Mouse (Mus musculus) heart, postnatal 0 days (tissue): ENCODE measurements around the gene Tiam1. TPM values are rescaled to one million over a fixed set of nuclear protein-coding genes. Genes with fewer than 3 reads are reported as not detected.

Experiments used
- ATAC-seq: fragments of 200-750 bp; cut with Nextera tagmentation; 2 replicates; pipeline ENCODE4 v1.8.0; 2017; ENCODE audit warnings: low read depth, moderate number of reproducible peaks, moderate library complexity; ENCODE audit not compliant: insufficient read depth
- DNase-seq: peaks from one replicate; pipeline ENCODE4 v3.0.0-alpha.2; 2016; ENCODE audit warnings: low spot score
- H3K27ac ChIP-seq: fragments of 300-500 bp; sonication (generic); 2 replicates; pipeline ENCODE4 v1.5.1; 2014; ENCODE audit warnings: low read depth, mild to moderate bottlenecking
- H3K27me3 ChIP-seq: fragments of 300-500 bp; sonication (generic); 2 replicates; pipeline ENCODE4 v1.6.1; 2014; ENCODE audit warnings: low read length, mixed read lengths; ENCODE audit not compliant: control insufficient read depth, insufficient read depth
- H3K36me3 ChIP-seq: fragments of 300-500 bp; sonication (generic); replicated peaks from 2 replicates; pipeline ENCODE4 v1.6.1; 2014; ENCODE audit warnings: low read length, mixed read lengths; ENCODE audit not compliant: control insufficient read depth, insufficient read depth
- H3K4me1 ChIP-seq: fragments of 300-500 bp; sonication (generic); 2 replicates; pipeline ENCODE4 v1.6.1; 2014; ENCODE audit warnings: antibody characterized with exemption; ENCODE audit not compliant: control insufficient read depth, insufficient read depth
- H3K4me2 ChIP-seq: fragments of 300-500 bp; sonication (generic); 2 replicates; pipeline ENCODE4 v1.6.1; 2014; ENCODE audit warnings: low read depth, mild to moderate bottlenecking, low read length, moderate library complexity
- H3K4me3 ChIP-seq: fragments of 300-500 bp; sonication (generic); 2 replicates; pipeline ENCODE4 v1.5.1; 2014; ENCODE audit warnings: low read depth, low read length
- H3K9ac ChIP-seq: fragments of 300-500 bp; sonication (generic); replicated peaks from 2 replicates; pipeline ENCODE4 v1.6.1; 2014; ENCODE audit warnings: low read depth, low read length, mixed read lengths
- H3K9me3 ChIP-seq: fragments of 300-500 bp; sonication (generic); replicated peaks from 2 replicates; pipeline ENCODE4 v1.6.1; 2016; ENCODE audit warnings: low read length; ENCODE audit not compliant: control insufficient read depth
- CTCF ChIP-seq: IDR thresholded peaks from 2 replicates; pipeline ENCODE4 v1.5.1; 2016; ENCODE audit warnings: antibody characterized with exemption, control low read depth, low read depth
- EP300 ChIP-seq: IDR thresholded peaks from 2 replicates; pipeline ENCODE4 v1.6.1; 2016; ENCODE audit warnings: antibody characterized with exemption, low read depth
- WGBS: fragments of 180-500 bp; shearing (Covaris S2); extraction: QIAGEN DNeasy Blood & Tissue Kit; methylation state at CpG from one replicate; pipeline ENCODE4 v1.1.7; 2014; 5-methylcytosine and 5-hydroxymethylcytosine counted together
- polyA plus RNA-seq: library from polyadenylated mRNA; unstranded; fragments of >200 nt; fragmentation: Nextera tagmentation; extraction: Ambion mirVana; gene quantifications from 2 replicates; pipeline ENCODE4 v1.2.1, GENCODE M21; 2015
- total RNA-seq: library from RNA; depleted of rRNA; stranded (reverse); fragments of >200 nt; gene quantifications from 2 replicates; pipeline ENCODE4 v1.2.3, GENCODE M21; 2014; ENCODE audit warnings: low replicate concordance

The Tiam1 gene
- total and polyA plus RNA-seq, 2 experiments from 2014 or later = 2.6 to 3.6 TPM

GRCm38 (mm10) chr16:89980075-89980744, 163.4 kb downstream of the Tiam1 start:
- Histone ChIP-seq H3K9ac (no peak overlapping the region), H3K27ac (no peak overlapping the region), H3K36me3 (no peaks in the 10 kb centered on the region), H3K4me3 (no peak overlapping the region), H3K4me1 (no peaks in the 10 kb centered on the region), H3K4me2 (no peak overlapping the region), H3K9me3 (no peaks in the 10 kb centered on the region), H3K27me3 (no peaks in the 10 kb centered on the region)
- 76% methylated on average over 11 of the region's 11 CpGs for WGBS
- ATAC-seq (no peak), DNase-seq (no peak)
- TF ChIP-seq EP300 (no peak), CTCF (no peak)

- no peak overlapping the region for H3K9ac ChIP-seq
- TF ChIP-seq EP300 (no peak), CTCF (no peak)
- H3K4me1 ChIP-seq = no peaks in the 10 kb centered on the region
- no peaks in the 10 kb centered on the region for H3K27me3 ChIP-seq
- 87% methylated on average over 9 of the region's 9 CpGs for WGBS
- ATAC-seq (no peak), DNase-seq (no peak)
- H3K4me2 ChIP-seq = no peak overlapping the region
- no peaks in the 10 kb centered on the region for H3K9me3 ChIP-seq
- no peak overlapping the region for H3K27ac ChIP-seq
- H3K36me3 ChIP-seq = no peaks in the 10 kb centered on the region
- H3K4me3 ChIP-seq = no peak overlapping the region
Observed at GRCm38 (mm10) chr16:89975441-89975840, 168.1 kb downstream of the Tiam1 start.

GRCm38 (mm10) chr16:89973814-89974712, 169.5 kb downstream of the Tiam1 start:
- Histone ChIP-seq H3K4me3 (no peak overlapping the region), H3K4me1 (no peaks in the 10 kb centered on the region), H3K9me3 (no peaks in the 10 kb centered on the region), H3K4me2 (no peak overlapping the region), H3K27me3 (no peaks in the 10 kb centered on the region), H3K36me3 (no peaks in the 10 kb centered on the region), H3K9ac (no peak overlapping the region), H3K27ac (no peak overlapping the region)
- no peak for DNase-seq
- 75% methylated on average over 16 of the region's 16 CpGs for WGBS
- no peak for ATAC-seq
- TF ChIP-seq EP300 (no peak), CTCF (no peak)

GRCm38 (mm10) chr16:89972854-89973487, 170.6 kb downstream of the Tiam1 start:
- no peaks in the 10 kb centered on the region for H3K9me3 ChIP-seq
- H3K4me1 ChIP-seq = no peaks in the 10 kb centered on the region
- ATAC-seq = no peak
- no peaks in the 10 kb centered on the region for H3K36me3 ChIP-seq
- H3K27me3 ChIP-seq = no peaks in the 10 kb centered on the region
- no peak overlapping the region for H3K9ac ChIP-seq
- H3K27ac ChIP-seq = no peak overlapping the region
- no peak for DNase-seq
- TF ChIP-seq CTCF (no peak), EP300 (no peak)
- WGBS = 84% methylated on average over 15 of the region's 15 CpGs
- no peak overlapping the region for H3K4me3 ChIP-seq
- H3K4me2 ChIP-seq = no peak overlapping the region

GRCm38 (mm10) chr16:89972018-89972417, 171.6 kb downstream of the Tiam1 start:
- Histone ChIP-seq H3K27ac (no peak overlapping the region), H3K36me3 (no peaks in the 10 kb centered on the region), H3K4me3 (no peak overlapping the region), H3K4me2 (no peak overlapping the region), H3K4me1 (no peaks in the 10 kb centered on the region), H3K9ac (no peak overlapping the region), H3K9me3 (no peaks in the 10 kb centered on the region), H3K27me3 (no peaks in the 10 kb centered on the region)
- DNase-seq (no peak), ATAC-seq (no peak)
- TF ChIP-seq EP300 = no peak
- TF ChIP-seq CTCF = no peak
- 83% methylated on average over 6 of the region's 6 CpGs for WGBS
